Mouse (Mus musculus) heart, embryonic 11.5 days (tissue): Measurements from ENCODE around the gene Cyp1a1. TPM values are rescaled to one million over a fixed set of nuclear protein-coding genes. Genes with fewer than 3 reads are reported as not detected.

Experiments
- ATAC-seq: fragments of 200-750 bp; cut with Nextera tagmentation; replicated peaks from 2 replicates; pipeline ENCODE4 v1.8.0; 2017; ENCODE audit warnings: moderate library complexity; ENCODE audit not compliant: insufficient number of reproducible peaks, low FRiP score, low TSS enrichment
- H3K27ac ChIP-seq: fragments of 300-500 bp; sonication (generic); 2 replicates; pipeline ENCODE4 v1.5.1; 2014; ENCODE audit warnings: mild to moderate bottlenecking, low read depth, low read length
- H3K27me3 ChIP-seq: fragments of 300-500 bp; sonication (generic); 2 replicates; pipeline ENCODE4 v1.6.1; 2014; ENCODE audit warnings: mild to moderate bottlenecking, low read length, mixed read lengths; ENCODE audit not compliant: control insufficient read depth, insufficient read depth
- H3K36me3 ChIP-seq: fragments of 300-500 bp; sonication (generic); 2 replicates; pipeline ENCODE4 v1.6.1; 2014; ENCODE audit warnings: mild to moderate bottlenecking, low read length, moderate library complexity, mixed read lengths; ENCODE audit not compliant: control insufficient read depth, insufficient read depth
- H3K4me1 ChIP-seq: fragments of 300-500 bp; sonication (generic); 2 replicates; pipeline ENCODE4 v1.6.1; 2014; ENCODE audit warnings: low read length; ENCODE audit not compliant: control insufficient read depth, insufficient read depth
- H3K4me2 ChIP-seq: fragments of 300-500 bp; sonication (generic); 2 replicates; pipeline ENCODE4 v1.6.1; 2014; ENCODE audit warnings: mild to moderate bottlenecking, moderate library complexity
- H3K4me3 ChIP-seq: fragments of 300-500 bp; sonication (generic); 2 replicates; pipeline ENCODE4 v1.5.1; 2014; ENCODE audit warnings: low read depth, low read length
- H3K9ac ChIP-seq: fragments of 300-500 bp; sonication (generic); 2 replicates; pipeline ENCODE4 v1.6.1; 2014; ENCODE audit warnings: mild to moderate bottlenecking, low read depth, low read length, moderate library complexity
- H3K9me3 ChIP-seq: fragments of 300-500 bp; sonication (generic); replicated peaks from 2 replicates; pipeline ENCODE4 v1.6.1; 2016; ENCODE audit warnings: low read length; ENCODE audit not compliant: control insufficient read depth
- WGBS: fragments of 180-500 bp; shearing (Covaris S2); extraction: QIAGEN DNeasy Blood & Tissue Kit; methylation state at CpG from one replicate; pipeline ENCODE4 v1.1.7; 2014; ENCODE audit not compliant: insufficient replicate concordance; 5-methylcytosine and 5-hydroxymethylcytosine counted together
- polyA plus RNA-seq: library from polyadenylated mRNA; unstranded; fragments of >200 nt; fragmentation: Nextera tagmentation; extraction: Ambion mirVana; gene quantifications from 2 replicates; pipeline ENCODE4 v1.2.1, GENCODE M21; 2014

The Cyp1a1 gene
- polyA plus RNA-seq, 1 experiment from 2014 or later = not detected

DNA sequence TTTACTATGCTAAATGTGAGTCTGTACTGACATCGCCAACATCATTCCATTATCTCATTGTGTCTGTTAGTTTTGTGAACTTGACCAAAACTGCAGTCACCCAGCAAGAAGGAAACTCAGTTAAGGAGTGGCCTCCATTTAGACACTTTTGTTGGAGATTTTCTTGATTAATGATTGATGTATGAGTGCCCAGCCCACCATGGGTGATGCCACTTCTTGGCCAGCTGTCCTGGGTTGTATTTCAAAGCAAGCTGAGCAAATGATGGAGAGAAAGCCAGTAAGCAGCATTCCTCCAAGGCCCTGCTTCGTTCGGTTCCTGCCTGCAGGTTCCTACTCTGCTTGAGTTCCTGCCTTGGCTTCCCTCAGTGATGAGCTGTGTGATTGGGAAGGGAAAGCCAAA lies 33.0 kb downstream of the Cyp1a1 start:
- ATAC-seq = no peak
- Histone ChIP-seq H3K9me3 (no peaks in the 10 kb centered on the region), H3K36me3 (peaks cover 25% of the 10 kb centered on the region), H3K9ac (no peak overlapping the region), H3K4me1 (no peaks in the 10 kb centered on the region), H3K4me3 (no peak overlapping the region), H3K4me2 (no peak overlapping the region), H3K27ac (no peak overlapping the region), H3K27me3 (no peaks in the 10 kb centered on the region)
- WGBS = 95% methylated on average over 3 of the region's 3 CpGs

GRCm38 (mm10) chr9:57722371-57722770 lies 34.6 kb downstream of the Cyp1a1 start:
- H3K9me3 ChIP-seq = no peaks in the 10 kb centered on the region

GRCm38 (mm10) chr9:57723315-57723715 lies 35.6 kb downstream of the Cyp1a1 start:
- no peak for ATAC-seq
- Histone ChIP-seq H3K4me1 (0 out of 2 replicates have a peak, but pooled peaks cover 5% of the 10 kb centered on the region), H3K27me3 (no peaks in the 10 kb centered on the region), H3K4me2 (no peak overlapping the region), H3K9me3 (no peaks in the 10 kb centered on the region), H3K4me3 (no peak overlapping the region), H3K27ac (no peak overlapping the region), H3K36me3 (peaks cover 23% of the 10 kb centered on the region), H3K9ac (no peak overlapping the region)
- WGBS = 52% methylated on average over 5 of the region's 5 CpGs

More at GRCm38 (mm10) chr9:57722371-57722770, 34.6 kb downstream of the Cyp1a1 start:
- H3K36me3 ChIP-seq = peaks cover 20% of the 10 kb centered on the region
- H3K27me3 ChIP-seq = no peaks in the 10 kb centered on the region
- no peak overlapping the region for H3K4me2 ChIP-seq
- H3K4me3 ChIP-seq = no peak overlapping the region
- no peak overlapping the region for H3K9ac ChIP-seq
- H3K27ac ChIP-seq = no peak overlapping the region
- 78% methylated on average over 1 of the region's 1 CpGs for WGBS
- 0 out of 2 replicates have a peak, but pooled peaks cover 5% of the 10 kb centered on the region for H3K4me1 ChIP-seq
- ATAC-seq = no peak

DNA sequence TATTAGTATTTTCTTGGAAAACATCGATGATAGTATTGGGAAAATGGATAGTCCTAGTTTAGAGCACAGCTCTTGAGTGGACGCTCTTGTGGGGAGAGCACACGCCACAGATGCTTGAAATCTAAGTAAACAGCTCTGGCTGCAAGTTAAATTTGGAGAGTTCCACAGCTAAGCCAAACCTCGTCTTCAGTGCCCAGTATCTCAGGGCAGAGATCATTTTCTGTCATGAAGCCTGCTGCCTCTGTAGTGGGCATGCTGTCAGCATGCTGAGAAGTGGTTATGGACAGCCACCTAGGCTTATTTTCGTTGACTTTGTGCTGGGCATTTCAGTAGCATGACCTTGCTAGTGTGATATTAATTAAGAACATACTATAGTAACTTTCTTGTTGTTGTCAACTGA lies 36.1 kb downstream of the Cyp1a1 start:
- H3K36me3 ChIP-seq = peaks cover 19% of the 10 kb centered on the region

GRCm38 (mm10) chr9:57724701-57725100 lies 37.0 kb downstream of the Cyp1a1 start:
- 92% methylated on average over 3 of the region's 3 CpGs for WGBS
- no peak overlapping the region for H3K4me2 ChIP-seq
- H3K4me3 ChIP-seq = no peak overlapping the region
- no peaks in the 10 kb centered on the region for H3K27me3 ChIP-seq
- peaks cover 18% of the 10 kb centered on the region for H3K36me3 ChIP-seq
- 0 out of 2 replicates have a peak, but pooled peaks cover 5% of the 10 kb centered on the region for H3K4me1 ChIP-seq
- no peak overlapping the region for H3K27ac ChIP-seq
- no peak for ATAC-seq
- no peaks in the 10 kb centered on the region for H3K9me3 ChIP-seq
- H3K9ac ChIP-seq = no peak overlapping the region

More for the DNA sequence above, 36.1 kb downstream of the Cyp1a1 start:
- H3K9me3 ChIP-seq = no peaks in the 10 kb centered on the region
- ATAC-seq = no peak
- no peaks in the 10 kb centered on the region for H3K27me3 ChIP-seq
- H3K4me3 ChIP-seq = no peak overlapping the region
- H3K9ac ChIP-seq = no peak overlapping the region
- WGBS = 83% methylated on average over 5 of the region's 5 CpGs
- H3K4me1 ChIP-seq = 0 out of 2 replicates have a peak, but pooled peaks cover 5% of the 10 kb centered on the region
- no peak overlapping the region for H3K4me2 ChIP-seq
- H3K27ac ChIP-seq = no peak overlapping the region

- Histone ChIP-seq H3K27ac (no peak overlapping the region), H3K27me3 (no peaks in the 10 kb centered on the region), H3K36me3 (peaks cover 12% of the 10 kb centered on the region), H3K4me3 (no peak overlapping the region), H3K4me1 (0 out of 2 replicates have a peak, but pooled peaks cover 5% of the 10 kb centered on the region), H3K9ac (no peak overlapping the region), H3K4me2 (no peak overlapping the region), H3K9me3 (no peaks in the 10 kb centered on the region)
- no peak for ATAC-seq
- 96% methylated on average over 1 of the region's 1 CpGs for WGBS
These were observed 40.6 kb downstream of the Cyp1a1 start for GRCm38 (mm10) chr9:57728312-57728711.

DNA sequence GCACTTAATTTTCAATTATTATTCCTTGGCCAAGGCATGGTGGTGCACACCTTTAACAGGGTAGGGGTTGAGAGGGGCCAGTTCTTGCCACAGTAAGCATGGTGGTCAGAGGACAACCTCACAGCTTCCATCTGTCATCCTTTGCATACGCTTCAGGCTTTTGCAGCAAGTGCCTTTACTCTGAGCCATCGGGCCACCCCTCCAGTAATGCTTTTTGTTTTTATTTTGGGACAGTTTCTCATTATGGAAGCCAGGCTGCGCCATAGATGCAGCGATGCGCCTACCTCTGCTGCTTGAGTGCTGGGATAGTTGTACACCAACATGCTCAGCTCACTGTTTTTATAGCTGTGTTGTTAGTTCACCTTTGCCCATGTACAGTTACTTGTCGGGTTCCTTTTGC lies 45.9 kb downstream of the Cyp1a1 start:
- Histone ChIP-seq H3K9ac (no peak overlapping the region), H3K27me3 (no peaks in the 10 kb centered on the region), H3K9me3 (no peaks in the 10 kb centered on the region), H3K4me1 (no peaks in the 10 kb centered on the region; the same call in 1 of the 2 replicates), H3K4me2 (no peak overlapping the region), H3K27ac (no peak overlapping the region), H3K4me3 (no peak overlapping the region), H3K36me3 (0 out of 2 replicates have a peak, but pooled peaks cover 2% of the 10 kb centered on the region)
- 95% methylated on average over 6 of the region's 6 CpGs for WGBS
- ATAC-seq = no peak

DNA sequence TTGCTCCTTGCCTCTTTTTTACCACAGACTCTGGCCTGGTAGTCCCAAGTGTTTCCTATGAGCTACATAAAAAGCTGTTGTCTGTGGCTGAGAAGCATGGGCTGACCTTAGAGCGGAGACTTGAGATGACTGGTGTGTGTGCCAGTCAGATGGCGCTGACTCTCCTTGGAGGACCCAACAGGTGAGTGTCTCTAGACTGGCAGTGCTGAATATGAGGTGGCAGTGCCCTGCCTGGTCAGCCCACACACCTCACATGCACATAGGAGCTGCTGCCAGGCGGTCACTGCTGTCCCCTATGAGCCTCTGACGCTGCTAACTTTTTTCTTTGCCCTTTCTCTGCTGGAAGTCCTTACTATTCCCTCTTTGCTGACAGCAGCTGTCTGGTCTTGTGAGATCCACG lies 52.1 kb downstream of the Cyp1a1 start:
- Histone ChIP-seq H3K27me3 (no peaks in the 10 kb centered on the region), H3K4me1 (no peaks in the 10 kb centered on the region; the same call in 1 of the 2 replicates), H3K9ac (no peak overlapping the region), H3K9me3 (no peaks in the 10 kb centered on the region), H3K4me2 (no peak overlapping the region), H3K36me3 (peaks cover 12% of the 10 kb centered on the region), H3K4me3 (no peak overlapping the region), H3K27ac (no peak overlapping the region)
- ATAC-seq = no peak
- WGBS = 87% methylated on average over 5 of the region's 5 CpGs

GRCm38 (mm10) chr9:57744462-57745091 lies 56.8 kb downstream of the Cyp1a1 start:
- H3K4me3 ChIP-seq = no peak overlapping the region
- H3K36me3 ChIP-seq = peaks cover 35% of the 10 kb centered on the region
- no peaks in the 10 kb centered on the region for H3K9me3 ChIP-seq
- no peaks in the 10 kb centered on the region for H3K4me1 ChIP-seq
- no peak overlapping the region for H3K27ac ChIP-seq
- 63% methylated on average over 3 of the region's 3 CpGs for WGBS
- H3K9ac ChIP-seq = no peak overlapping the region
- no peaks in the 10 kb centered on the region for H3K27me3 ChIP-seq
- no peak for ATAC-seq
- no peak overlapping the region for H3K4me2 ChIP-seq
